Mouse (Mus musculus) CH12.LX (cell line): ENCODE measurements around the gene Hoxd8. TPM values are rescaled to one million over a fixed set of nuclear protein-coding genes. Genes with fewer than 3 reads are reported as not detected.

Experiments
- DNase-seq: peaks from one replicate; pipeline ENCODE4 v3.0.0-alpha.2; 2013; ENCODE audit errors: extremely low read depth
- H3K27ac ChIP-seq: 2 replicates; pipeline ENCODE4 v1.5.1; 2012; ENCODE audit warnings: low read depth, mild to moderate bottlenecking, control low read depth, moderate library complexity; ENCODE audit not compliant: insufficient read depth
- H3K27me3 ChIP-seq: replicated peaks from 2 replicates; pipeline ENCODE3; 2012; ENCODE audit warnings: inconsistent platforms
- H3K36me3 ChIP-seq, 2 experiments: replicated peaks in 1 of 2; 2 replicates each; pipeline versions ENCODE3 to v1.6.1; 2012; ENCODE audit warnings: inconsistent platforms in 1 of 2, low read length in 1 of 2, mild to moderate bottlenecking in 1 of 2, mixed read lengths in 1 of 2, moderate library complexity in 1 of 2; ENCODE audit not compliant: control insufficient read depth in 1 of 2, insufficient read depth in 1 of 2
- H3K4me1 ChIP-seq, 2 experiments: 2 replicates each; pipeline ENCODE4 v1.6.1; 2012; ENCODE audit warnings: inconsistent platforms in 1 of 2, moderate library complexity in 1 of 2; ENCODE audit not compliant: insufficient read depth in 2 of 2, control insufficient read depth in 1 of 2
- H3K4me2 ChIP-seq: 2 replicates; pipeline ENCODE4 v1.6.1; 2012; ENCODE audit warnings: low read depth, mild to moderate bottlenecking, control low read depth; ENCODE audit not compliant: poor library complexity, insufficient read depth, severe bottlenecking
- H3K4me3 ChIP-seq, 3 experiments: fragments of 150-350 bp in 1 of 3; sonication (generic) in 1 of 3; replicated peaks in 1 of 3; 2 replicates each; pipeline versions ENCODE3 to v1.5.1; 2011 to 2012; ENCODE audit warnings: low read depth in 2 of 3, low read length in 2 of 3, mild to moderate bottlenecking in 2 of 3, moderate library complexity in 2 of 3, control low read depth in 1 of 3, improper control_type of control experiment in 1 of 3, inconsistent platforms in 1 of 3, mixed read lengths in 1 of 3; ENCODE audit not compliant: poor library complexity in 1 of 3
- H3K79me2 ChIP-seq: replicated peaks from 2 replicates; pipeline ENCODE4 v1.6.1; 2012; ENCODE audit warnings: mild to moderate bottlenecking, moderate library complexity; ENCODE audit not compliant: control insufficient read depth, poor library complexity, insufficient read depth, severe bottlenecking; ENCODE audit errors: extremely low read depth
- H3K9ac ChIP-seq: 2 replicates; pipeline ENCODE4 v1.6.1; 2012; ENCODE audit warnings: low read depth, mild to moderate bottlenecking, control low read depth, moderate library complexity; ENCODE audit not compliant: insufficient read depth
- H3K9me3 ChIP-seq: replicated peaks from 2 replicates; pipeline ENCODE3; 2012; ENCODE audit warnings: low read length, inconsistent platforms, mixed read lengths
- CHD2 ChIP-seq: IDR thresholded peaks from 2 replicates; pipeline ENCODE4 v1.6.1; 2011; ENCODE audit warnings: low read length, improper control_type of control experiment
- E2F4 ChIP-seq: IDR thresholded peaks from 2 replicates; pipeline ENCODE4 v1.6.1; 2011; ENCODE audit warnings: low read depth, low read length, improper control_type of control experiment; ENCODE audit not compliant: insufficient replicate concordance
- ELF1 ChIP-seq: IDR thresholded peaks from 2 replicates; pipeline ENCODE4 v1.6.1; 2014; ENCODE audit warnings: low read depth, mild to moderate bottlenecking, inconsistent platforms, low read length, improper control_type of control experiment
- ETS1 ChIP-seq: conservative IDR thresholded peaks from 2 replicates; pipeline ENCODE4 v1.6.1; 2012; ENCODE audit warnings: low read depth, mild to moderate bottlenecking, inconsistent platforms, low read length, improper control_type of control experiment, moderate library complexity
- GABPA ChIP-seq: IDR thresholded peaks from 2 replicates; pipeline ENCODE4 v1.6.1; 2012; ENCODE audit warnings: low read depth, low read length, improper control_type of control experiment, inconsistent platforms; ENCODE audit not compliant: insufficient replicate concordance
- HCFC1 ChIP-seq: IDR thresholded peaks from 2 replicates; pipeline ENCODE4 v1.6.1; 2012; ENCODE audit warnings: low read depth, mild to moderate bottlenecking, inconsistent platforms, low read length, improper control_type of control experiment
- IRF4 ChIP-seq: IDR thresholded peaks from 2 replicates; pipeline ENCODE4 v1.6.1; 2014; ENCODE audit warnings: low read depth, mild to moderate bottlenecking, inconsistent platforms, low read length, improper control_type of control experiment
- JUND ChIP-seq: conservative IDR thresholded peaks from 2 replicates; pipeline ENCODE4 v1.6.1; 2011; ENCODE audit warnings: low read depth, low read length, improper control_type of control experiment
- MAFK ChIP-seq: IDR thresholded peaks from 2 replicates; pipeline ENCODE4 v1.6.1; 2011; ENCODE audit warnings: low read length, improper control_type of control experiment; ENCODE audit not compliant: insufficient replicate concordance
- MEF2A ChIP-seq: IDR thresholded peaks from 2 replicates; pipeline ENCODE4 v1.6.1; 2014; ENCODE audit warnings: low read depth, mild to moderate bottlenecking, inconsistent platforms, low read length, improper control_type of control experiment, borderline replicate concordance
- MXI1 ChIP-seq: IDR thresholded peaks from 2 replicates; pipeline ENCODE4 v1.6.1; 2011; ENCODE audit warnings: mild to moderate bottlenecking, low read depth, low read length, improper control_type of control experiment
- NRF1 ChIP-seq: IDR thresholded peaks from 2 replicates; pipeline ENCODE4 v1.6.1; 2014; ENCODE audit warnings: low read depth, mild to moderate bottlenecking, inconsistent platforms, low read length, improper control_type of control experiment, moderate library complexity
- PAX5 ChIP-seq: IDR thresholded peaks from 2 replicates; pipeline ENCODE4 v1.6.1; 2012; ENCODE audit warnings: low read length, inconsistent platforms, mixed read lengths
- POLR2AphosphoS2 ChIP-seq: IDR thresholded peaks from 2 replicates; pipeline ENCODE4 v1.6.1; 2011; ENCODE audit warnings: low read depth, low read length, improper control_type of control experiment
- RAD21 ChIP-seq: IDR thresholded peaks from 2 replicates; pipeline ENCODE4 v1.6.1; 2011; ENCODE audit warnings: low read depth, mild to moderate bottlenecking, low read length, improper control_type of control experiment, moderate library complexity
- TBP ChIP-seq: conservative IDR thresholded peaks from 2 replicates; pipeline ENCODE4 v1.6.1; 2011; ENCODE audit warnings: low read depth, low read length, improper control_type of control experiment
- TCF12 ChIP-seq: IDR thresholded peaks from 2 replicates; pipeline ENCODE4 v1.6.1; 2014; ENCODE audit warnings: low read depth, mild to moderate bottlenecking, inconsistent platforms, low read length, improper control_type of control experiment
- UBTF ChIP-seq: IDR thresholded peaks from 2 replicates; pipeline ENCODE4 v1.6.1; 2012; ENCODE audit warnings: low read depth, mild to moderate bottlenecking, inconsistent platforms, low read length, improper control_type of control experiment, moderate library complexity
- USF1 ChIP-seq: IDR thresholded peaks from 2 replicates; pipeline ENCODE4 v1.6.1; 2014; ENCODE audit warnings: low read depth, mild to moderate bottlenecking, inconsistent platforms, low read length, improper control_type of control experiment
- USF2 ChIP-seq: conservative IDR thresholded peaks from 2 replicates; pipeline ENCODE4 v1.6.1; 2011; ENCODE audit warnings: low read depth, low read length, improper control_type of control experiment
- ZC3H11A ChIP-seq: IDR thresholded peaks from 2 replicates; pipeline ENCODE4 v1.6.1; 2012; ENCODE audit warnings: low read depth, mild to moderate bottlenecking, inconsistent platforms, low read length, improper control_type of control experiment
- ZKSCAN1 ChIP-seq: IDR thresholded peaks from 2 replicates; pipeline ENCODE4 v1.6.1; 2012; ENCODE audit warnings: low read depth, inconsistent platforms, low read length, improper control_type of control experiment, borderline replicate concordance
- ZNF384 ChIP-seq: IDR thresholded peaks from 2 replicates; pipeline ENCODE4 v1.6.1; 2012; ENCODE audit warnings: low read depth, low read length, improper control_type of control experiment, inconsistent platforms
- dilution Hi-C: fragments of 300-500 bp; cut with MboI; formaldehyde crosslinking; loops from 2 replicates; pipeline ENCODE4 v1.14.3; 2020; ENCODE audit warnings: low sequenced_read_pairs; ENCODE audit not compliant: extremely low pct_unique_long_range_greater_than_20kb, extremely low pct_ligation_motif_present
- in situ Hi-C: fragments of 300-500 bp; cut with MboI; formaldehyde crosslinking; loops from 3 replicates; pipeline ENCODE4 v1.14.3; 2019; ENCODE audit warnings: low sequenced_read_pairs, low pct_ligation_motif_present, low pct_unique_long_range_greater_than_20kb, mixed read lengths
- polyA plus RNA-seq: library from polyadenylated mRNA; unstranded; fragments of >175 nt; gene quantifications from 2 replicates; pipeline ENCODE4 v1.2.1, GENCODE M21; 2012; ENCODE audit warnings: low read depth; ENCODE audit not compliant: insufficient read length
- total RNA-seq, 2 experiments: library from RNA; depleted of rRNA; stranded (reverse); fragments of 300-350 nt in 1 of 2; fragments of >200 nt in 1 of 2; gene quantifications; 2 replicates each; pipeline ENCODE4 v1.2.3; 2012 to 2014

The Hoxd8 gene
- total and polyA plus RNA-seq, 3 experiments: 0.20 to 0.31 TPM; not detected in 1

DNA sequence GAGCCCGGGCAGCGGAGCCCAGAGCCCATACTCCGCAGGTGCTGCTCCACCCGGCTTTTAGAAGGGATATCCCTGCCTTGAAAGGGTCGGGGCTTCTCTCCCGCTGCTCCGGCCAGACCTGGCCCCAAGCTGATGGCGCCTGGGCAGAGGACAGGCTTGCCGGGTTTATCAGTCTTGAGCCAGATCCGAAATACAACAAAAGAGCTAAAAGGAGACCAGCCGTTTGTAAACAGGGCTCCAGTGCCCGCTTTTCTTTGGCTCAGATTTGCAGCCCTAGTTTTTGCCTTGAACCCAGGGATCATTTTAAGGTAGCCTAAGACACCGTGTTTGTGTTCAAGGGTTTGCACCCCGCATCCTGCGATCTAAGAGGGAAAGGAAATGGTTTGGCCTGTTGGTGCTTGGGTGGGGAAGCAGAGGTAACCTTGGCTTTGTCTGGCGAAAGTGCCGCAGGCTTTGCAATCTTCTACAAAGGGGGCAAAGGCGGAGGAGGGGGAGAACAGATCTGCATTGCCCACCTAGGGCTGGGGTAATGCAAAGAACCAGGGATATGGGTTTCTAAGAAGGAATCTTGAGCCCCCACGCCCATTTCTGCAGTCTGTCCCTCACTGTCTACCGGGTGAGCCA lies 11.5 kb upstream of the Hoxd8 start:
- Histone ChIP-seq H3K36me3 (no peaks in the 10 kb centered on the region), H3K4me1 (no peaks in the 10 kb centered on the region), H3K4me2 (no peak overlapping the region), H3K4me3 (no peak overlapping the region), H3K9ac (no peak overlapping the region), H3K27me3 (no peaks in the 10 kb centered on the region), H3K9me3 (peaks cover 15% of the 10 kb centered on the region), H3K27ac (no peak overlapping the region), H3K79me2 (no peaks in the 10 kb centered on the region)
- in situ Hi-C loops: loop anchor here (10.0 to 25.0 kb wide), 2 partner anchors 452 to 619 kb away; no protein-coding TSS in a partner anchor
- TF ChIP-seq MAFK (no peak), ETS1 (no peak), USF1 (no peak), POLR2AphosphoS2 (no peak), ELF1 (no peak), IRF4 (no peak), RAD21 (no peak), NRF1 (no peak), USF2 (no peak), HCFC1 (no peak), JUND (no peak), MEF2A (no peak), UBTF (no peak), CHD2 (no peak), ZNF384 (no peak), TBP (no peak), ZKSCAN1 (no peak), GABPA (no peak), MXI1 (no peak), E2F4 (no peak)
- dilution Hi-C loops: no loop called here
- DNase-seq: no peak

DNA sequence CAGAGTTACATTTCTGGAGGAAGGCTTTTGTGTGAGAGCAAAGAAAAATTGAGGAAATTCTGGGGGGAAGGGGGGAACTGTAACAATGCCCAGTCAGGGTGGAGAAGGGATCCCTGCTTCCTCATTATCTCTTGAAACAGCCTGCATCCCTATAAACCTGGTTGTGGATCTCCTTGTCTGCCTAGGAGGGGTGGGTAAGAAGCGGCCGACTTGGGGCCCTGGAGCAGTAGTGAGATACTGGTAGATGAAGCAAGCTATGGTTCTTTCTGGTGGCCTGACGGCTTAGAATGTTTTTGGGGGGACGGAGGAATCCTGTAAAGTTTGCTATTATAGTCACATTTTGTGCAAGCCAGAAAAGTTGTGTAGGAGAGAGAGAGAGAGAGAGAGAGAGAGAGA lies 11.0 kb upstream of the Hoxd8 start:
- no peak overlapping the region for H3K27ac ChIP-seq
- in situ Hi-C loops (loop anchor here (10.0 to 25.0 kb wide), 2 partner anchors 451 to 619 kb away; no protein-coding TSS in a partner anchor), dilution Hi-C loops (no loop called here)
- DNase-seq: no peak
- H3K36me3 ChIP-seq: no peaks in the 10 kb centered on the region
- no peak overlapping the region for H3K9ac ChIP-seq
- peaks cover 20% of the 10 kb centered on the region for H3K9me3 ChIP-seq
- TF ChIP-seq ETS1 (no peak), IRF4 (no peak), MAFK (no peak), TCF12 (no peak), UBTF (no peak), ZC3H11A (no peak), MXI1 (no peak), ELF1 (no peak), ZKSCAN1 (no peak), USF1 (no peak), PAX5 (no peak)
- no peaks in the 10 kb centered on the region for H3K4me1 ChIP-seq
- H3K27me3 ChIP-seq: no peaks in the 10 kb centered on the region
- no peak overlapping the region for H3K4me3 ChIP-seq
- H3K79me2 ChIP-seq: no peaks in the 10 kb centered on the region
- H3K4me2 ChIP-seq: no peak overlapping the region
